Mouse (Mus musculus) heart, postnatal 0 days (tissue): ENCODE results near the gene Sez6l.

Source experiments
- CTCF ChIP-seq: IDR thresholded peaks from 2 replicates; pipeline ENCODE4 v1.5.1; 2016; ENCODE audit warnings: antibody characterized with exemption, control low read depth, low read depth
- EP300 ChIP-seq: IDR thresholded peaks from 2 replicates; pipeline ENCODE4 v1.6.1; 2016; ENCODE audit warnings: antibody characterized with exemption, low read depth

DNA sequence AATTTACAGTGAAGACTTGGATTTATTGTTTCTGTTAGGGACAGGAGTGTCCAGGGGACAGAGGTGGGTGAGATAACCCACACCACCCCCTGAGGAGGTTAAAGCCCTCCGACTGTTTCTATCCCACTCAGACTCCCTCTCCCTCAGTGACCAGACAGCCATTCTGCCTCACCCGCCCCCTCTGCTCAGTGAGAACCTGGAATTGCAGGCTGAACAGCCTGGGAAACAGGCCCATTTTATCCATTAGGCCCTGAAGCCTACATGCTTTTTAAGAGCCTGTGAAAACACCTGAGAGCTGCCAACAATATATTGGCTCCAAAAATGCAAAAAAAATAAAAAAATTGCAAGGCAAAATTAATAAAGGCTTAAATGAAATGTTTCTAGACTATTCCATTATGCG is 20.3 kb downstream of the Sez6l start:
- TF ChIP-seq CTCF = no peak
- no peak for TF ChIP-seq EP300
